Mouse (Mus musculus): ENCODE results near the gene Ppp1cc. TPM values are rescaled to one million over a fixed set of nuclear protein-coding genes. Genes with fewer than 3 reads are reported as not detected.
A peak's percentile ranks its signal among the peaks of the same experiment; 100 is the strongest.

The Ppp1cc gene
- polyA plus RNA-seq, 1 experiment from 2014 or later: 300 TPM

- no peak overlapping the region for H3K27ac ChIP-seq
- peaks cover 12% of the 10 kb centered on the region for H3K27me3 ChIP-seq
- H3K4me1 ChIP-seq (replicated peaks): peaks cover 16% of the 10 kb centered on the region
- no peak for ATAC-seq (ENCODE audit: insufficient number of reproducible peaks, insufficient read depth, low FRiP score, low TSS enrichment, low read depth)
- H3K9ac ChIP-seq (replicated peaks): 0 out of 2 replicates have a peak overlapping the region, but pooled peaks have one; percentile 31
- H3K36me3 ChIP-seq: no peaks in the 10 kb centered on the region
- H3K4me3 ChIP-seq (replicated peaks): no peak overlapping the region
- no peaks in the 10 kb centered on the region for H3K9me3 ChIP-seq
- 34% methylated on average over 16 of the region's 16 CpGs for WGBS
- H3K4me2 ChIP-seq: peak overlapping the region; percentile 36
These were observed 28.9 kb upstream of the Ppp1cc start for GRCm38 (mm10) chr5:122129068-122129655.

- H3K9me3 ChIP-seq: no peaks in the 10 kb centered on the region
- no peak overlapping the region for H3K27ac ChIP-seq
- peaks cover 12% of the 10 kb centered on the region for H3K27me3 ChIP-seq
- no peak overlapping the region for H3K4me2 ChIP-seq
- WGBS: 80% methylated on average over 11 of the region's 11 CpGs
- no peaks in the 10 kb centered on the region for H3K36me3 ChIP-seq
- H3K9ac ChIP-seq (replicated peaks): no peak overlapping the region
- peaks cover 16% of the 10 kb centered on the region for H3K4me1 ChIP-seq (replicated peaks)
- no peak overlapping the region for H3K4me3 ChIP-seq (replicated peaks)
- ATAC-seq (ENCODE audit: insufficient number of reproducible peaks, insufficient read depth, low FRiP score, low TSS enrichment, low read depth): no peak
These were observed 27.6 kb upstream of the Ppp1cc start for GRCm38 (mm10) chr5:122130341-122130998.

GRCm38 (mm10) chr5:122131076-122132051 is 26.7 kb upstream of the Ppp1cc start:
- Histone ChIP-seq H3K36me3 (no peaks in the 10 kb centered on the region), H3K9ac (replicated peaks) (peak overlapping the region; percentile 18; the same call in 1 of the 2 replicates), H3K27me3 (peaks cover 12% of the 10 kb centered on the region), H3K4me2 (peak overlapping the region; percentile 67), H3K27ac (no peak overlapping the region), H3K4me3 (replicated peaks) (peak overlapping the region; percentile 37), H3K4me1 (replicated peaks) (peaks cover 16% of the 10 kb centered on the region), H3K9me3 (no peaks in the 10 kb centered on the region)
- 10% methylated on average over 34 of the region's 34 CpGs for WGBS
- no peak for ATAC-seq (ENCODE audit: insufficient number of reproducible peaks, insufficient read depth, low FRiP score, low TSS enrichment, low read depth)

- 24% methylated on average over 26 of the region's 26 CpGs for WGBS
- no peak for ATAC-seq (ENCODE audit: insufficient number of reproducible peaks, insufficient read depth, low FRiP score, low TSS enrichment, low read depth)
- H3K27ac ChIP-seq: no peak overlapping the region
- H3K27me3 ChIP-seq: peaks cover 9% of the 10 kb centered on the region
- peak overlapping the region; percentile 18; the same call in 1 of the 2 replicates for H3K9ac ChIP-seq (replicated peaks)
- no peaks in the 10 kb centered on the region for H3K9me3 ChIP-seq
- peaks cover 16% of the 10 kb centered on the region for H3K4me1 ChIP-seq (replicated peaks)
- peak overlapping the region; percentile 67 for H3K4me2 ChIP-seq
- peak overlapping the region; percentile 37 for H3K4me3 ChIP-seq (replicated peaks)
- H3K36me3 ChIP-seq: no peaks in the 10 kb centered on the region
These were observed 25.7 kb upstream of the Ppp1cc start for GRCm38 (mm10) chr5:122132167-122133049.

GRCm38 (mm10) chr5:122133050-122133389 is 25.1 kb upstream of the Ppp1cc start:
- peaks cover 9% of the 10 kb centered on the region for H3K27me3 ChIP-seq
- H3K4me3 ChIP-seq (replicated peaks): no peak overlapping the region
- no peak overlapping the region for H3K27ac ChIP-seq
- H3K9ac ChIP-seq (replicated peaks): no peak overlapping the region
- WGBS: 86% methylated on average over 9 of the region's 9 CpGs
- H3K9me3 ChIP-seq: no peaks in the 10 kb centered on the region
- ATAC-seq (ENCODE audit: insufficient number of reproducible peaks, insufficient read depth, low FRiP score, low TSS enrichment, low read depth): no peak
- no peak overlapping the region for H3K4me2 ChIP-seq
- peaks cover 16% of the 10 kb centered on the region for H3K4me1 ChIP-seq (replicated peaks)
- H3K36me3 ChIP-seq: no peaks in the 10 kb centered on the region

- ATAC-seq (ENCODE audit: insufficient number of reproducible peaks, insufficient read depth, low FRiP score, low TSS enrichment, low read depth): no peak
- Histone ChIP-seq H3K4me1 (replicated peaks) (peaks cover 13% of the 10 kb centered on the region; the same call in 1 of the 2 replicates), H3K9ac (replicated peaks) (no peak overlapping the region), H3K4me2 (no peak overlapping the region), H3K27ac (no peak overlapping the region), H3K9me3 (no peaks in the 10 kb centered on the region), H3K27me3 (peaks cover 9% of the 10 kb centered on the region), H3K4me3 (replicated peaks) (no peak overlapping the region), H3K36me3 (no peaks in the 10 kb centered on the region)
- WGBS: 89% methylated on average over 14 of the region's 14 CpGs
These were observed 23.4 kb upstream of the Ppp1cc start for GRCm38 (mm10) chr5:122134395-122135289.

- ATAC-seq (ENCODE audit: insufficient number of reproducible peaks, insufficient read depth, low FRiP score, low TSS enrichment, low read depth): no peak
- no peaks in the 10 kb centered on the region for H3K36me3 ChIP-seq
- no peak overlapping the region for H3K9ac ChIP-seq (replicated peaks)
- H3K4me3 ChIP-seq (replicated peaks): no peak overlapping the region
- H3K27ac ChIP-seq: no peak overlapping the region
- H3K4me2 ChIP-seq: no peak overlapping the region
- 70% methylated on average over 3 of the region's 3 CpGs for WGBS
- peaks cover 13% of the 10 kb centered on the region; the same call in 1 of the 2 replicates for H3K4me1 ChIP-seq (replicated peaks)
- peaks cover 9% of the 10 kb centered on the region for H3K27me3 ChIP-seq
- H3K9me3 ChIP-seq: no peaks in the 10 kb centered on the region
These were observed 22.7 kb upstream of the Ppp1cc start for GRCm38 (mm10) chr5:122135290-122135882.

- H3K4me1 ChIP-seq (replicated peaks): peaks cover 6% of the 10 kb centered on the region; the same call in 1 of the 2 replicates
- no peaks in the 10 kb centered on the region for H3K9me3 ChIP-seq
- H3K4me3 ChIP-seq (replicated peaks): no peak overlapping the region
- 87% methylated on average over 14 of the region's 14 CpGs for whole genome bisulfite sequencing
- H3K36me3 ChIP-seq: no peaks in the 10 kb centered on the region
- no peak overlapping the region for H3K9ac ChIP-seq (replicated peaks)
- H3K27ac ChIP-seq: no peak overlapping the region
- H3K4me2 ChIP-seq: no peak overlapping the region
- H3K27me3 ChIP-seq: peaks cover 5% of the 10 kb centered on the region
- no peak for ATAC-seq (ENCODE audit: insufficient number of reproducible peaks, insufficient read depth, low FRiP score, low TSS enrichment, low read depth)
These were observed 21.3 kb upstream of the Ppp1cc start for GRCm38 (mm10) chr5:122136508-122137408.

GRCm38 (mm10) chr5:122138856-122139255 is 19.2 kb upstream of the Ppp1cc start:
- Histone ChIP-seq H3K9ac (replicated peaks) (no peak overlapping the region), H3K27ac (no peak overlapping the region), H3K9me3 (no peaks in the 10 kb centered on the region), H3K27me3 (no peaks in the 10 kb centered on the region), H3K4me2 (no peak overlapping the region), H3K4me1 (replicated peaks) (no peaks in the 10 kb centered on the region), H3K36me3 (no peaks in the 10 kb centered on the region), H3K4me3 (replicated peaks) (no peak overlapping the region)
- 69% methylated on average over 15 of the region's 15 CpGs for WGBS
- no peak for ATAC-seq (ENCODE audit: insufficient number of reproducible peaks, insufficient read depth, low FRiP score, low TSS enrichment, low read depth)
